Mouse (Mus musculus): Measurements from ENCODE around the gene Fam216b. TPM values are rescaled to one million over a fixed set of nuclear protein-coding genes. Genes with fewer than 3 reads are reported as not detected.
A peak's percentile ranks its signal among the peaks of the same experiment; 100 is the strongest.

Gene Fam216b
- not detected in 2 replicates for polyA plus RNA-seq (2015; fragmentation: Nextera tagmentation; extraction: Ambion mirVana)

- no peak within 1 kb of the TSS for H3K4me3 ChIP-seq (replicated peaks)
- H3K27me3 ChIP-seq = no peaks in the 10 kb centered on the region
- no peak for ATAC-seq (replicated peaks; ENCODE audit: low FRiP score)
- H3K9me3 ChIP-seq (replicated peaks) = no peaks in the 10 kb centered on the region
- 88% methylated on average over 6 of the region's 6 CpGs for WGBS
- no peak within 1 kb of the TSS for H3K27ac ChIP-seq
- no peaks in the 10 kb centered on the region for H3K4me1 ChIP-seq
- no peak within 1 kb of the TSS for H3K4me2 ChIP-seq
- H3K36me3 ChIP-seq = no peaks in the 10 kb centered on the region
- H3K9ac ChIP-seq = no peak within 1 kb of the TSS
These were observed at the start of gene Fam216b for GRCm38 (mm10) chr14:78088907-78089306. TSS of gene Fam216b (minus strand) at chr14:78089007.

DNA sequence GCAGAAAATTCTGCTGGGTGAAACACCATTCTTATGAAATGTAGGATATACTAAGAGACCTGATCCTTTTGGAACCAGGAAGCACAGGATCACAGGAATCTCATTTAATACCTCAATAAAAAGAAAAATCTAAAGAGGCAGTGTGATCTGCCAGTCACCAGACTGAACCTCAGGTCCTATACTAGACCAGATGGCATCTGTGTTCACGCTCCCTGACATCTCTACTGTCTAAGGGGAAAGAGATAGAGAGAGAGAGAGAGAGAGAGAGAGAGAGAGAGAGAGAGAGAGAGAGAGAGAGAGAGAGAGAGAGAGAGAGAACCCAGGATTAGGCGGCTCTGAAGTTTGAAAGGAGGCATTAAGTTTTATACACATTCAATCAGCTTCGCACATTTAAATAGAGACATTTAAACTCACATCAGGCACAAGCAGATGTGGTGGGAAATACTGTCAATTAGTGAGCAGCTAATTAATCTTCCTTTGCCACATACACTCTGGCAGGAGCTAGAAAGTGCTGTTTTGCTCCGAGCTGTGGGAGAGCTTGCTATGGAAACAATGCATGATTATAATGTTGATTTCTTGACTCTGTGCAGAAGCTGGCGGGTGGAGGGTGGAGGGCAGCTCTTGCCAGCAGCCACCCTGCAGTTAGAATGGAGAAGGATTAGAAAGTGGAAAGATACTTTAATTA is 43.7 kb upstream of the Fam216b start:
- Histone ChIP-seq H3K4me2 (no peak overlapping the region), H3K36me3 (no peaks in the 10 kb centered on the region), H3K9ac (no peak overlapping the region), H3K9me3 (replicated peaks) (no peaks in the 10 kb centered on the region), H3K4me1 (no peaks in the 10 kb centered on the region), H3K4me3 (replicated peaks) (no peak overlapping the region), H3K27me3 (no peaks in the 10 kb centered on the region), H3K27ac (no peak overlapping the region)
- no peak for ATAC-seq (replicated peaks; ENCODE audit: low FRiP score)
- 57% methylated on average over 5 of the region's 5 CpGs for WGBS

DNA sequence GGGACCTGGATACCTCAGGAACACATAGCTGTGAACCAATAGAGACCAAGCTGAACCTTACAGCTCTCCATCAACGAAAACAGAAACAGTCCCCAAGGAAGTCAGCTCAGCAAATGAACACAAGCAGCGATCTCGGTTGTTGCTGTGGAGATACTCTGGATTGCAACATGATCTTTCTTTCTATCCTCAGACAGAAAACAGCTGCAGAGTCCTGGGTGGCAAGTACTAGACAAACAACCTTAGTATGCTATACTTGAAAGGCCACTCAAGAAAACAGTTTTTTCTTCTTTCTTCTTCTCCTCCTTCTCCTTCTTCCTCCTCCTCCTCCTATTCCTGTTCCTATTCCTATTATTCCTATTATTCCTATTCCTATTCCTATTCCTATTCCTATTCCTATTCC is 37.9 kb upstream of the Fam216b start:
- no peaks in the 10 kb centered on the region for H3K9me3 ChIP-seq (replicated peaks)
- H3K9ac ChIP-seq = no peak overlapping the region
- H3K4me1 ChIP-seq = peaks cover 8% of the 10 kb centered on the region; the same call in 1 of the 2 replicates
- H3K4me3 ChIP-seq (replicated peaks) = no peak overlapping the region
- H3K4me2 ChIP-seq = no peak overlapping the region
- H3K36me3 ChIP-seq = no peaks in the 10 kb centered on the region
- H3K27ac ChIP-seq = no peak overlapping the region
- WGBS = 21% methylated on average over 3 of the region's 3 CpGs
- peak; percentile 43; the same call in 1 of the 2 replicates for ATAC-seq (replicated peaks; ENCODE audit: low FRiP score)
- H3K27me3 ChIP-seq = no peaks in the 10 kb centered on the region

DNA sequence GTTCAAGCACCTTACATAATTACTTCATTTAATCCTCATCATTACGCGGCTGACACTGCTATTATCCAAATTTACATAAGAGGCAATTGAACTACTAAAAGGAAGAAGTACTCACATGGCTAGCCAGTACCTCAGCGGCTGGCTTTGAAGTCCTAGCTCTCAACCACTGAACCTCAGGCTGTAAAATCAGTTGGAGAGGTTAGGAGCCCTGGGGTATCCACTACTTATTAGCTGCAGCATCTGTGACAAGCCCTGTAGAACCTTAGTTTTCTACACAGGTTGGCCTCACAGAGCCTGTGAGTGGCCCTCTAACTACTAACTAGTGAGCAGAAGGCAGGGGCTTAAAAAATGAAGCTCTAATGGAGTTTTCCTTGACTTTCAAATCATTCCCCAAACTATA is 31.5 kb upstream of the Fam216b start:
- H3K9me3 ChIP-seq (replicated peaks) = no peaks in the 10 kb centered on the region
- no peak overlapping the region for H3K4me2 ChIP-seq
- H3K9ac ChIP-seq = no peak overlapping the region
- peaks cover 15% of the 10 kb centered on the region for H3K4me1 ChIP-seq
- H3K36me3 ChIP-seq = no peaks in the 10 kb centered on the region
- no peak overlapping the region for H3K4me3 ChIP-seq (replicated peaks)
- no peak for ATAC-seq (replicated peaks; ENCODE audit: low FRiP score)
- no peaks in the 10 kb centered on the region for H3K27me3 ChIP-seq
- 34% methylated on average over 3 of the region's 3 CpGs for whole genome bisulfite sequencing
- no peak overlapping the region for H3K27ac ChIP-seq

- no peaks in the 10 kb centered on the region for H3K36me3 ChIP-seq
- H3K27ac ChIP-seq = no peak overlapping the region
- H3K4me2 ChIP-seq = no peak overlapping the region
- H3K9me3 ChIP-seq (replicated peaks) = no peaks in the 10 kb centered on the region
- no peak for ATAC-seq (replicated peaks; ENCODE audit: low FRiP score)
- H3K4me3 ChIP-seq (replicated peaks) = no peak overlapping the region
- no peak overlapping the region for H3K9ac ChIP-seq
- H3K4me1 ChIP-seq = peaks cover 15% of the 10 kb centered on the region
- no peaks in the 10 kb centered on the region for H3K27me3 ChIP-seq
- 37% methylated on average over 10 of the region's 10 CpGs for WGBS
These were observed 30.8 kb upstream of the Fam216b start for GRCm38 (mm10) chr14:78119449-78120200.

- Histone ChIP-seq H3K4me1 (peaks cover 15% of the 10 kb centered on the region), H3K27ac (no peak overlapping the region)
These were observed 28.9 kb upstream of the Fam216b start for GRCm38 (mm10) chr14:78117671-78118070.

DNA sequence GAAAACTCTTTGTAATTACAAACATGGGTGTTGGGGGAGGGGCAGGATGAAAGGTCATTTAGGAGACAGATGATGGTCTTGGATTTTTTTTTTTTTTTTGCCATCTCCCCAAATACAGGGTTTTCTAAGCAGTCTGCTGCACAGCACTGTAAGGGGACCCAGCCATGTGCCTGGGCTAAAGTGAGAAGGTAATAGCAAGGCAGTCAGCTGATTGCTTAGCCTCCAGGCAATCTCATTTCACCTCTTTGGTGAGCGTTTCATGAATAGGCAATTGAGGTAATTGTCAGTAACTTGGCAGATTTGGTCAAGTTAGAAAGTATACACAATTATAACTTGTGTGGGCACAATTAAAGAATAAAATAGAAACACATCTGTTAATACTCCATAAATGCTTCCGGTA is 28.5 kb upstream of the Fam216b start:
- Histone ChIP-seq H3K36me3 (no peaks in the 10 kb centered on the region), H3K4me1 (peaks cover 15% of the 10 kb centered on the region), H3K9ac (no peak overlapping the region), H3K27ac (no peak overlapping the region), H3K4me3 (replicated peaks) (no peak overlapping the region), H3K27me3 (no peaks in the 10 kb centered on the region), H3K4me2 (no peak overlapping the region), H3K9me3 (replicated peaks) (no peaks in the 10 kb centered on the region)
- WGBS = 61% methylated on average over 2 of the region's 2 CpGs
- ATAC-seq (replicated peaks; ENCODE audit: low FRiP score) = no peak

More at GRCm38 (mm10) chr14:78117671-78118070, 28.9 kb upstream of the Fam216b start:
- no peak for ATAC-seq (replicated peaks; ENCODE audit: low FRiP score)
- Histone ChIP-seq H3K27me3 (no peaks in the 10 kb centered on the region), H3K36me3 (no peaks in the 10 kb centered on the region), H3K9me3 (replicated peaks) (no peaks in the 10 kb centered on the region), H3K4me2 (no peak overlapping the region), H3K9ac (no peak overlapping the region), H3K4me3 (replicated peaks) (no peak overlapping the region)
- 85% methylated on average over 4 of the region's 4 CpGs for WGBS

DNA sequence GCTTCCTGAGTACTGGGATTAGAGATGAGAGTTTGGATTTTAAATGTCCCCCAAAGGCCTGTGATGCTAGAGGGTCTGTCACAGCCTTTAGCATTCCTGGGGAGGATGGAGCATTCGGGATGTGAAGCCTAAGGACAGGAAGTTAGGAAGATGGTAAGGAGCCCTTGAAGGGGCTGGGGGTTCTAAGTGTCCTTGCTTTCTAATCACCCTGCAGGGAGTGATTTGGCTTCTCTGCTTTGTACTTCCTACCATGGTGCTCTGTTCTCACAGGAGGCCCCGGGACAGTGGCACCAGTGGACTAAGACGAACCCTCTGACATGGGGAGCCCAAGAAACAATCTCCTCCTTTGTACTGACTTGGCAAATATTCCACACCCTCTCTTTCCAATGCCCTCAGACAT is 23.7 kb upstream of the Fam216b start:
- no peak overlapping the region for H3K4me2 ChIP-seq
- H3K9me3 ChIP-seq (replicated peaks) = no peaks in the 10 kb centered on the region
- H3K9ac ChIP-seq = no peak overlapping the region
- H3K4me1 ChIP-seq = no peaks in the 10 kb centered on the region
- H3K27me3 ChIP-seq = no peaks in the 10 kb centered on the region
- no peak overlapping the region for H3K27ac ChIP-seq
- ATAC-seq (replicated peaks; ENCODE audit: low FRiP score) = no peak
- no peak overlapping the region for H3K4me3 ChIP-seq (replicated peaks)
- H3K36me3 ChIP-seq = no peaks in the 10 kb centered on the region
- 86% methylated on average over 3 of the region's 3 CpGs for WGBS

DNA sequence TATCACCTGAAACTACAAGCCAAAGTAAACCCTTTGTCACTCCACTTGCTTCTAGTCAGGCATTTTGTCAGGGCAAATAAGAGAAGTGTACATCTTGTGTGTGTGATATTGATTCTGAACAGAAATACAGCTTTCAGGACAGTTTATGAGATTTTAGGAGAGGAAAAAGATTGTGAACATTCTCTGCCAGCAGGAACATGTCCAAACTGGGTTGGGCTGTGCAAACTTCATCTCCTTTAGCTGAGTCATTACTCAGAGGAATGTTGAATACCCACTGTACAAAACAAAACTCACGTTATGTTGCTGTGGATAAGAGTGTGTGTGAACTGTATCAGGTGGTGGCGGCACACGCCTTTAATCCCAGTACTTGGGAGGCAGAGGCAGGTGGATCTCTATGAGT is 22.1 kb upstream of the Fam216b start:
- Histone ChIP-seq H3K9me3 (replicated peaks) (no peaks in the 10 kb centered on the region), H3K9ac (no peak overlapping the region), H3K4me2 (no peak overlapping the region), H3K4me3 (replicated peaks) (no peak overlapping the region), H3K27ac (no peak overlapping the region), H3K27me3 (no peaks in the 10 kb centered on the region), H3K4me1 (no peaks in the 10 kb centered on the region), H3K36me3 (no peaks in the 10 kb centered on the region)
- no peak for ATAC-seq (replicated peaks; ENCODE audit: low FRiP score)
- 88% methylated on average over 3 of the region's 3 CpGs for WGBS

GRCm38 (mm10) chr14:78109419-78109818 is 20.6 kb upstream of the Fam216b start:
- 76% methylated on average over 4 of the region's 4 CpGs for WGBS

GRCm38 (mm10) chr14:78108388-78108787 is 19.6 kb upstream of the Fam216b start:
- ATAC-seq (replicated peaks; ENCODE audit: low FRiP score) = no peak
- no peaks in the 10 kb centered on the region for H3K4me1 ChIP-seq
- H3K27ac ChIP-seq = no peak overlapping the region
- H3K9ac ChIP-seq = no peak overlapping the region
- no peak overlapping the region for H3K4me3 ChIP-seq (replicated peaks)
- no peaks in the 10 kb centered on the region for H3K9me3 ChIP-seq (replicated peaks)
- H3K36me3 ChIP-seq = no peaks in the 10 kb centered on the region
- H3K27me3 ChIP-seq = no peaks in the 10 kb centered on the region
- WGBS = 84% methylated on average over 3 of the region's 3 CpGs
- H3K4me2 ChIP-seq = no peak overlapping the region

More at GRCm38 (mm10) chr14:78109419-78109818, 20.6 kb upstream of the Fam216b start:
- H3K9ac ChIP-seq = no peak overlapping the region
- no peaks in the 10 kb centered on the region for H3K36me3 ChIP-seq
- H3K4me2 ChIP-seq = no peak overlapping the region
- H3K27ac ChIP-seq = no peak overlapping the region
- no peaks in the 10 kb centered on the region for H3K27me3 ChIP-seq
- H3K4me1 ChIP-seq = no peaks in the 10 kb centered on the region
- H3K9me3 ChIP-seq (replicated peaks) = no peaks in the 10 kb centered on the region
- no peak for ATAC-seq (replicated peaks; ENCODE audit: low FRiP score)
- H3K4me3 ChIP-seq (replicated peaks) = no peak overlapping the region

- no peaks in the 10 kb centered on the region for H3K27me3 ChIP-seq
- 75% methylated on average over 4 of the region's 4 CpGs for WGBS
- H3K36me3 ChIP-seq = no peaks in the 10 kb centered on the region
- no peak overlapping the region for H3K27ac ChIP-seq
- H3K4me1 ChIP-seq = no peaks in the 10 kb centered on the region
- H3K9ac ChIP-seq = no peak overlapping the region
- H3K4me3 ChIP-seq (replicated peaks) = no peak overlapping the region
- H3K9me3 ChIP-seq (replicated peaks) = no peaks in the 10 kb centered on the region
- no peak for ATAC-seq (replicated peaks; ENCODE audit: low FRiP score)
- no peak overlapping the region for H3K4me2 ChIP-seq
These were observed 784 bp upstream of the Fam216b start for GRCm38 (mm10) chr14:78089591-78089990.
